Mouse (Mus musculus) C2C12 (cell line): ENCODE results near the gene Cdh1. TPM values are rescaled to one million over a fixed set of nuclear protein-coding genes. Genes with fewer than 3 reads are reported as not detected.

Experiments used
- H3K27me3 ChIP-seq: one replicate; pipeline ENCODE4 v1.6.1; 2011; ENCODE audit not compliant: control insufficient read depth, insufficient read depth, insufficient read length
- H3K36me3 ChIP-seq: one replicate; pipeline ENCODE4 v1.6.1; 2011; ENCODE audit not compliant: control insufficient read depth, insufficient read depth
- H3K4me3 ChIP-seq: one replicate; pipeline ENCODE4 v1.5.1; 2011; ENCODE audit warnings: mild to moderate bottlenecking, control low read depth; ENCODE audit not compliant: poor library complexity, insufficient read depth, severe bottlenecking
- H3K79me2 ChIP-seq: one replicate; pipeline ENCODE4 v1.6.1; 2011; ENCODE audit not compliant: control insufficient read depth, insufficient read depth
- H3K79me3 ChIP-seq: one replicate; pipeline ENCODE4 v1.6.1; 2011; ENCODE audit warnings: low read depth, control low read depth
- H3ac ChIP-seq: one replicate; pipeline ENCODE3; 2011; ENCODE audit warnings: low read depth; ENCODE audit not compliant: control insufficient read depth, insufficient read length
- CEBPB ChIP-seq: IDR thresholded peaks from one replicate; pipeline ENCODE4 v1.6.1; 2011; ENCODE audit warnings: low read depth, mild to moderate bottlenecking, control low read depth, moderate library complexity
- CTCF ChIP-seq: IDR thresholded peaks from one replicate; pipeline ENCODE4 v1.5.1; 2011; ENCODE audit not compliant: control insufficient read depth, insufficient read depth, insufficient read length
- FOSL1 ChIP-seq: IDR thresholded peaks from one replicate; pipeline ENCODE4 v1.8.0; 2011; ENCODE audit warnings: mild to moderate bottlenecking, low read length; ENCODE audit not compliant: poor library complexity, insufficient read depth, severe bottlenecking
- MAX ChIP-seq: IDR thresholded peaks from one replicate; pipeline ENCODE4 v1.6.1; 2011; ENCODE audit warnings: mild to moderate bottlenecking, control low read depth
- MYOD1 ChIP-seq: IDR thresholded peaks from one replicate; pipeline ENCODE4 v1.6.1; 2011; ENCODE audit warnings: low read depth; ENCODE audit not compliant: control insufficient read depth, insufficient read length
- MYOG ChIP-seq: IDR thresholded peaks from one replicate; pipeline ENCODE4 v1.6.1; 2011; ENCODE audit not compliant: control insufficient read depth, insufficient read length; ENCODE audit errors: extremely low read depth
- USF1 ChIP-seq: IDR thresholded peaks from one replicate; pipeline ENCODE4 v1.6.1; 2011; ENCODE audit warnings: low read depth, mild to moderate bottlenecking, control low read depth, moderate library complexity
- polyA plus RNA-seq: library from polyadenylated mRNA; unstranded; fragments of >200 nt; fragmentation: generic; extraction: Trizol; gene quantifications from one replicate; pipeline ENCODE4 v1.2.1, GENCODE M21; 2012; ENCODE audit warnings: missing spikeins

Gene Cdh1
- polyA plus RNA-seq, 1 experiment: 0.01 TPM

DNA sequence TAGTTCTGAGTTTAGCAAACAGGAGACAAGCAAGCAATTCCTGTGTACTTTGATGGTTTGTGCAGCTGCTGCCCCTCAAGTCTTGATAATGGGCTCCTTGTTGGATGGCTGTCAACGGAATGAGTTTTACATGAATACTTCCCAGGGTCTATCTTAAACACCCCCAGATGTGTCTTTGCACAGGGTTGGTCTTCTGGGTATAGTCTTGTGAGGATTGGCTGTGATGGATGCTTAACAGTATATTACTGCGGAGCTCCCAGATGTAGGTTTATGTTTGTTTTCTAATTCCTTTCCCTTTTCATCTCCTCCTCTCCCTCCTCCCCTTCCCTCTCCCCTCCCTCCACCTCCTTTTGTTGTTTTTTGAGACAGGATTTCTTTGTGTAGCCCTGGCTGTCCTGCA lies 69.6 kb downstream of the Cdh1 start:
- TF ChIP-seq FOSL1 (no peak), USF1 (no peak), CTCF (no peak), MYOD1 (no peak), MYOG (no peak), MAX (no peak), CEBPB (no peak)
- no peaks in the 10 kb centered on the region for H3K79me2 ChIP-seq
- no peaks in the 10 kb centered on the region for H3K36me3 ChIP-seq
- no peak overlapping the region for H3ac ChIP-seq
- no peak overlapping the region for H3K4me3 ChIP-seq
- H3K79me3 ChIP-seq: no peaks in the 10 kb centered on the region
- H3K27me3 ChIP-seq: no peaks in the 10 kb centered on the region

DNA sequence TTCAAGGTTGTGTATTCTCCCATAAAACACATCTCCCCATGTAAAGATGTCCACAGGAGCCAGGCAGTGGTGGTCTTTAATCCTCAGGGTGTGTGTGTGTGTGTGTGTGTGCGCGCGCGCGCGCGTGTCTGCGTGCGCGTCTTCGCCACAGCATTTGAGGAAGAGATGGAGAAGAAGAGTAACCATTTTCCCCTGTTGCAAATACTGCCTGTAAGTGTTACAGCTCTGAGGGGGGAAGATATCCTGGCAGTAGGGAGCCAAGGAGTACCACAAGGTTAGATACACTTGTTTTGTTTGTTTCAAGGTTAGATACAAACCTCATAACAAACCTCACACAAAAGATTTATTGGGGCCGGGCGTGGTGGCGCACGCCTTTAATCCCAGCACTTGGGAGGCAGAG lies 71.2 kb downstream of the Cdh1 start:
- Histone ChIP-seq H3K79me2 (no peaks in the 10 kb centered on the region), H3K36me3 (no peaks in the 10 kb centered on the region), H3ac (no peak overlapping the region), H3K4me3 (no peak overlapping the region), H3K79me3 (no peaks in the 10 kb centered on the region), H3K27me3 (no peaks in the 10 kb centered on the region)
- TF ChIP-seq CEBPB (no peak), FOSL1 (no peak), CTCF (no peak), MAX (no peak), USF1 (no peak), MYOD1 (no peak)

DNA sequence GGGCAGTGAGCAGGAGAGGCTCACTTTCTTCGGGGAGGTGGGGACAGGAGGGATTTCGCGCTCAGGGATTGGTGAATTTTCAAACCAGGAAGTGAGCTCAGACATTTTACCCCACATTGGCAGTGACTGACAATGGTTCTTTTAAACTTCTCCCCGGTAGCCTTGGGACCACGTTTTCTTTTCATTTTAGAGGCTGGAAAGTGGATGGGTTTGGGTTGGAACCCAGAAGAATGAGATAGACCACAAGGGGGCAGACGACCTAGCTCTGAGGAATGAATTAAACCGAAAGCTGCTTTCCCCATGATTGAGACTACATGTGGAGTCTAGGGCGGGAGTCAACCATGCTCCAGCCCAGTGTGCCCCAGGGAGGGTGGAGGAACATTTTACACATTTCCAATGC lies 71.7 kb downstream of the Cdh1 start:
- TF ChIP-seq USF1 (no peak), CEBPB (no peak), MAX (no peak), MYOG (no peak), CTCF (no peak), FOSL1 (no peak), MYOD1 (no peak)
- Histone ChIP-seq H3K4me3 (no peak overlapping the region), H3K36me3 (no peaks in the 10 kb centered on the region), H3K27me3 (no peaks in the 10 kb centered on the region), H3ac (no peak overlapping the region), H3K79me3 (no peaks in the 10 kb centered on the region), H3K79me2 (no peaks in the 10 kb centered on the region)

DNA sequence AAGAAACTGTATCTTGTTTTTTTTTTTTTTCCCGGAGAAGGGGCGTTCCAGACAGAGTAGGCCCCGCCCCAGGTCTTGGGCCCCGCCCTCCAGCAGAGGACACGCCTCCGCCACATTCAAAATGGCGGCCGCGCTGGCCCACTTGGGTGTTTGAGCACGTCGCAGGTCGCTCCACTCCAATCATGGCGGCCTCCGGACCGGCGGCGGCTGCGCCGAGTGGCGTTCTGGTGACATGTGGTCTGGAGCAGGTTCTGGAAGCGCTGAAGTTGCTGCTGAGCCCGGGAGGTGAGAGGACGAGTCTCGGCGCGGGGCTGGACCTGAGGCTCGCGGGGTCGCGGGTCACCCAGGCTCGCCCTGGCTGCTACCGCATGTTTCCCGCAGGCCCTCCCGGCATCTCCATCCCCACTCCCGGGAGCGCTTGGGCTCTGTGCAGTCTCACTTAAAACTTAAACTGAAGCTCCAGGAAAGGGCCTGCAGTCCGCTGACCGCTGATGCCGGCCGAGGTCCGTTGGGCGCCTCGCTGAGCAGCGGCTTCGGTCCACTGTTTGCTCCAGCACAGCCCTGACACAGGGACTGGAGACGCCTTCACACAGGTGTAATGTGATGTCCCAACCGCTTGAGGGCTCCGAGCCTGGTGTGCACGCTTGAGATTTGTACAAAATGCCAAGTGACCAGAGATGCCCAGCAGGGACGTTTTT lies 80.0 kb downstream of the Cdh1 start, which contains the start of gene Tango6:
Gene Tango6 (plus strand): TSS at position 98 of the 698 bp plus-strand sequence.
- peak within 1 kb of the TSS; percentile 79 for H3K4me3 ChIP-seq
- no peaks in the 10 kb centered on the region for H3K79me3 ChIP-seq
- no peaks in the 10 kb centered on the region for H3K36me3 ChIP-seq
- H3ac ChIP-seq: peak within 1 kb of the TSS; percentile 90
- peaks cover 10% of the 10 kb centered on the region for H3K79me2 ChIP-seq
- TF ChIP-seq CTCF (peak; percentile 45), MYOG (no peak), MYOD1 (no peak)
- no peaks in the 10 kb centered on the region for H3K27me3 ChIP-seq

DNA sequence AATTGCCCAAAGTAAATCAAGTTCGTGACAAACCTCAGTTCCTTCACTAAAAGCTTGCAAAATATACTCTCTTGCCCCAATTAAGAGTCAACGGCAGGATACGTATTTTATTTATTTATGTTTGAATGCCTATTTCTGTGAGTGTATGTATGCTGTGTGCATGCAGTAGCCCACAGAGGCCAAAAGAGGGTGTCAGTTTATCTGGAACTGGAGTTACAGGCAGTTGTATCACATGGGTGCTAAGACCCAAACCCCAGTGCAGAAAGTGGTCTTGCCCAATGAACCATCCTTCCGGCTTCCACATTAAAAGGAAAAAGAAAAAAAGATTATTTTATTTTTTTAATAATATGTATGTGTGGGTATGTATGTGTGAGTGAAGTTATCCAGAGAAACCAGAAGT lies 81.2 kb downstream of the Cdh1 start:
- no peaks in the 10 kb centered on the region for H3K36me3 ChIP-seq
- H3K27me3 ChIP-seq: no peaks in the 10 kb centered on the region
- H3K4me3 ChIP-seq: no peak overlapping the region
- TF ChIP-seq FOSL1 (no peak), USF1 (no peak), MAX (no peak)
- H3ac ChIP-seq: no peak overlapping the region
- H3K79me2 ChIP-seq: peaks cover 13% of the 10 kb centered on the region
- no peaks in the 10 kb centered on the region for H3K79me3 ChIP-seq

DNA sequence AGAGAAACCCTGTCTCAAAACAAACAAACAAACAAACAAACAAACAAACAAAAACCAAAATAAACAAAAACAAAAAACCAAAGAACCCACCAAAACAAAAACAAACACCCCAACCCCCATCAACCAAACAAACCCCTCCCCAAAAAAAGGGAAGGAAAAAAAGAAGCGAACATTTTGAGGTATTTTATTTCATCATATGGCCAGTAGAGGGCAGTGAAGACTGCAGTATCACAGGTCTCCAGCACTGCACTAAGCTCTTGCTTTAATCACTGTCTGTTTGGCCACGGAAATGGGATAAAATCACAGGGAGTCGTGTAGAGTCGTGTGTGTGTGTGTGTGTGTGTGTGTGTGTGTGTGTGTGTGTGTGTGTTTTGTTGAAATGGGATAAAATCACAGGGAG lies 84.3 kb downstream of the Cdh1 start:
- peaks cover 3% of the 10 kb centered on the region for H3K36me3 ChIP-seq
- peaks cover 13% of the 10 kb centered on the region for H3K79me2 ChIP-seq
- H3ac ChIP-seq: no peak overlapping the region
- H3K4me3 ChIP-seq: no peak overlapping the region
- H3K27me3 ChIP-seq: no peaks in the 10 kb centered on the region
- no peaks in the 10 kb centered on the region for H3K79me3 ChIP-seq
- TF ChIP-seq CTCF (no peak), FOSL1 (no peak), MYOD1 (no peak), USF1 (no peak), CEBPB (no peak), MYOG (no peak), MAX (no peak)
